Mouse (Mus musculus) lung, embryonic 16.5 days (tissue): ENCODE measurements around the gene Sipa1l2. TPM values are rescaled to one million over a fixed set of nuclear protein-coding genes. Genes with fewer than 3 reads are reported as not detected.

Experiments
- ATAC-seq: fragments of 200-750 bp; cut with Nextera tagmentation; 2 replicates; pipeline ENCODE4 v1.8.0; 2017; ENCODE audit warnings: low read depth, mild to moderate bottlenecking, moderate library complexity
- H3K27ac ChIP-seq: fragments of 300-500 bp; sonication (generic); 2 replicates; pipeline ENCODE4 v1.5.1; 2014; ENCODE audit warnings: mild to moderate bottlenecking, control low read depth, low read length
- H3K27me3 ChIP-seq: fragments of 300-500 bp; sonication (generic); 2 replicates; pipeline ENCODE4 v1.6.1; 2014; ENCODE audit warnings: low read depth, low read length, mixed read lengths; ENCODE audit not compliant: control insufficient read depth, insufficient read depth
- H3K36me3 ChIP-seq: fragments of 300-500 bp; sonication (generic); 2 replicates; pipeline ENCODE4 v1.6.1; 2014; ENCODE audit warnings: low read length; ENCODE audit not compliant: control insufficient read depth, insufficient read depth
- H3K4me1 ChIP-seq: fragments of 300-500 bp; sonication (generic); replicated peaks from 2 replicates; pipeline ENCODE4 v1.6.1; 2014; ENCODE audit warnings: low read length, mixed read lengths; ENCODE audit not compliant: control insufficient read depth, insufficient read depth
- H3K4me2 ChIP-seq: fragments of 300-500 bp; sonication (generic); 2 replicates; pipeline ENCODE4 v1.6.1; 2014; ENCODE audit warnings: low read depth, low read length, control low read depth
- H3K4me3 ChIP-seq: fragments of 300-500 bp; sonication (generic); 2 replicates; pipeline ENCODE4 v1.5.1; 2014; ENCODE audit warnings: mild to moderate bottlenecking, low read length, control low read depth
- H3K9ac ChIP-seq: fragments of 300-500 bp; sonication (generic); 2 replicates; pipeline ENCODE4 v1.6.1; 2014; ENCODE audit warnings: low read length, control low read depth
- H3K9me3 ChIP-seq: fragments of 300-500 bp; sonication (generic); 2 replicates; pipeline ENCODE4 v1.6.1; 2016; ENCODE audit warnings: low read length; ENCODE audit not compliant: control insufficient read depth
- WGBS: fragments of 180-500 bp; shearing (Covaris S2); extraction: QIAGEN DNeasy Blood & Tissue Kit; methylation state at CpG from one replicate; pipeline ENCODE4 v1.1.7; 2014; 5-methylcytosine and 5-hydroxymethylcytosine counted together
- polyA plus RNA-seq: library from polyadenylated mRNA; unstranded; fragments of >200 nt; fragmentation: Nextera tagmentation; extraction: Ambion mirVana; gene quantifications from 2 replicates; pipeline ENCODE4 v1.2.1, GENCODE M21; 2015

Sipa1l2 gene
- polyA plus RNA-seq, 1 experiment from 2014 or later, result 13.3 TPM

DNA sequence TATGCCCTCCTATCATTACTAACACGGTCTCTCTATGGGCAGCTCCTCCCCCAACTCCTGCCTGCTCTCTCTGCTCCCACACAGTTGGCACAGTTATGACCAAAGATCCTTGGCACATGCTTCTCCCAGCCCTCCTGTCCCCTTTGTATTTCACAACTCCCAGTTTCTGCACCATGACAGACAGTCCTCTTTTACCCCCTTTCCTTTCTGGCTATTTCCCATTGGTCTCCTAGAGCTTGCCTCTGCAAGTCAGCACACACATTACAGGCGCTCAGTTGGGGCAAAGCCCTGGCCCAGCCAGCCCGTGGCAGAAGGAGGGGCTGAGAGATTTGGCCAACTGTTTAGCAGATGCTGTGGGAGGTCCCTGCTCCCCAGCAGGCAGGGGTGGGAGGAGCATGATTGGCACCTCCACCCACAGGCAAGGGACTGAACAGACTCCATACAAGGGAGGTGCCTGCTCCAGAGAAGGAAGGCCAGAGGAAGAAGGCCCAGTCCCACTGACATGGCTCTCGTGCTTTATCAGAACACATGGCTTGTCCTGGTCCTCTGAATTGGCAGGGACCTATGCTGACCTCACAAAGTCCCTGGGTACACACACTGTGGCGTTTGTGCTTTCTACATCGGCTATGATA lies 184.0 kb downstream of the Sipa1l2 start:
- Histone ChIP-seq H3K9ac (no peak overlapping the region; the same call in 1 of the 2 replicates), H3K4me1 (peaks cover 31% of the 10 kb centered on the region), H3K9me3 (no peaks in the 10 kb centered on the region), H3K4me2 (no peak overlapping the region), H3K36me3 (no peaks in the 10 kb centered on the region), H3K27ac (no peak overlapping the region), H3K4me3 (no peak overlapping the region), H3K27me3 (no peaks in the 10 kb centered on the region; the same call in 1 of the 2 replicates)
- WGBS, result 25% methylated on average over 6 of the region's 6 CpGs
- peak; percentile 67 for ATAC-seq

DNA sequence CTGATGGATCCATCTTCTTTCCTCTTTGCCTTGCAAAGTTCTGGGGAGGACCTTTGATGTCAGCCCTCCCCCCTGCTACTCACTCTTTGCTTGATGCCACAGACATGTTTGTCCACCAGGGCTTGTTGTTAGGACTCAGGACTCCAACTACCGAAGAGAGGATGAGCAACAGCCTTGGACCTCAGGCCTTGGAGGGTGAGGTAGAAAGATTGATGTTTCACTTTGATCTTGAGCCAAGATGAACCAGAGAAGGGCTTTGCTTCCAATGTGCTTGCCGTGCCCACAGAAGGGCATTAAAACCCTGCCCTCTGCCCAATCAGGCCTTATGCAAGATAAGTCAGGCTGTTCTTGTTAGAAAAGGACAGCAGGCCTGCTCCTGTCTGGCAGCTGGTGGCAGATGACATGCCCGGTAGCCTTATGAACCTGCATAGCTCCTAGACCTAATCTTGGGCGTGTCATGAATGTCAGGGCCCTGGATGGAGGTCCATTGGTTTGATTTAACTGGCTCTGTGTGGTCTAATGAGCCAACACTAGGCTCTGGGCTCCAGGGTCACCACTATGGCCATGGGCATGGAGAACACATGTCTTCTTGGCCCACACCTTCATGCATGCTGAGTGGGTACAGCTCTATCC lies 184.9 kb downstream of the Sipa1l2 start:
- no peak for ATAC-seq
- no peaks in the 10 kb centered on the region for H3K36me3 ChIP-seq
- no peak overlapping the region for H3K9ac ChIP-seq
- no peaks in the 10 kb centered on the region; the same call in 1 of the 2 replicates for H3K27me3 ChIP-seq
- peaks cover 22% of the 10 kb centered on the region for H3K4me1 ChIP-seq
- WGBS, result 83% methylated on average over 4 of the region's 4 CpGs
- no peak overlapping the region for H3K4me2 ChIP-seq
- no peaks in the 10 kb centered on the region for H3K9me3 ChIP-seq
- no peak overlapping the region for H3K27ac ChIP-seq
- no peak overlapping the region for H3K4me3 ChIP-seq

DNA sequence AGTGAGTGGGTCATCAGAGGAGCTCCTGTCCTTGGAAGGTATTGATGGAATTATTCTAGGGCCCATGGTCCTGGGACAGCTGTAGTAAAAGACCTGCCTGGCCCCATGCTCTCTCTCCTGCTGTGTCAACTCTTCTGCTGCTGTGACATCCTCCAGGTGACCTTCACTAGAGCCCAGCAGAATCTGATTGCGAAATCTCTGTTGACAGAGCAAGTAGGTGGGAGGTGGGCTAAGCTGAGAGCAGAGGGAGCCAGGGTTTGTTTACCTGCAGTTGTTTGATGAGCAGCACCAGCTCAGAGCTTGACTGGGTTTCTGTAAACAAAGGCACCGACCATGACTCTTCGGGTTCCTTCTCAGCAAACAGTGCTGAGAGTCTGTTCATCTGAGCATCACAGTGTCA lies 187.9 kb downstream of the Sipa1l2 start:
- 21% methylated on average over 3 of the region's 3 CpGs for WGBS

DNA sequence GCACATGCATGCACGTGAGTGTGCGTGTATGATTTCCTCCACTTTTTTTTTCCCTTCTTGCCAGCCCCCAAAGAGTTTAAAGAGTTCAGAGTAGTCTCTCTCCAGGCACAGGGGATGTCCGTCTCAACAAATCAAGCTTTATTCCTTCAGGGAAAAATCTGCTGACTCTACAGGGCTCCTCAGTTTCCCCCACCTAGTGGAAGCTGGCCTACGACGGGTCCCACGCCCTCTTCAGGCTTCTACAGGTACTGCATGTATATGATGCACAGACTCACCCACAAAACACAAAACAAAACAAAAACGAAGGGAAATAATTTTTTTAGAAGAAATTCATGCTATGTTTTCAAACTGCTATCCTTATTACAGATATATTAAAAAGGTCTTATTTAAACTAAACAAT lies 189.7 kb downstream of the Sipa1l2 start:
- 50% methylated on average over 7 of the region's 7 CpGs for WGBS
- no peaks in the 10 kb centered on the region for H3K27me3 ChIP-seq
- ATAC-seq, result no peak

More for the DNA sequence above, 187.9 kb downstream of the Sipa1l2 start:
- ATAC-seq, result no peak
- H3K9ac ChIP-seq, result no peak overlapping the region
- peaks cover 10% of the 10 kb centered on the region for H3K4me1 ChIP-seq
- no peak overlapping the region for H3K27ac ChIP-seq
- H3K4me2 ChIP-seq, result no peak overlapping the region
- no peaks in the 10 kb centered on the region for H3K27me3 ChIP-seq
- no peaks in the 10 kb centered on the region for H3K9me3 ChIP-seq
- no peak overlapping the region for H3K4me3 ChIP-seq
- H3K36me3 ChIP-seq, result no peaks in the 10 kb centered on the region

DNA sequence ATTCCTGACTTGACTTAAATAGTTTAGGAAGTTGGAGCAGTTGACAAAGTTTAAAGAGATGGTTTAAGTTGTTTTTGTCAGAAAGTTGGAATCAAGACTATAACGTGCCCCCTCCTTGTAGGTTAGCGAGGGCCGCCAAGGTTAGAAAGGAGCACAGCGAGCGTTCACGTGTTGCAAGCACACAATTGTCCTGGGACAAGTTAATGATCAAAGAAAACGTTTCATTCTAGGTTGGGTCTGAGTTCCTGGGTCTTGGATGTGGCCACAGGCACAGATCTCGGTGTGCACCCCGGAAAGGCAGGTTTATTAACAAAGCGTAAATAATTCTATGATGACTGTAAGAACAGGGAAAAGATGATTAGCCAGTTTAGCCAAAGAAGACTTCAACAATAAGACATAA lies 190.5 kb downstream of the Sipa1l2 start:
- H3K4me1 ChIP-seq, result no peaks in the 10 kb centered on the region
- no peak overlapping the region for H3K9ac ChIP-seq
- H3K27ac ChIP-seq, result no peak overlapping the region
- 65% methylated on average over 10 of the region's 10 CpGs for WGBS
- H3K4me3 ChIP-seq, result no peak overlapping the region
- no peaks in the 10 kb centered on the region for H3K36me3 ChIP-seq
- H3K9me3 ChIP-seq, result no peaks in the 10 kb centered on the region
- ATAC-seq, result no peak
- no peaks in the 10 kb centered on the region for H3K27me3 ChIP-seq
- H3K4me2 ChIP-seq, result no peak overlapping the region

More for the DNA sequence above, 189.7 kb downstream of the Sipa1l2 start:
- H3K9ac ChIP-seq, result no peak overlapping the region
- H3K4me3 ChIP-seq, result no peak overlapping the region
- H3K4me1 ChIP-seq, result no peaks in the 10 kb centered on the region
- H3K9me3 ChIP-seq, result no peaks in the 10 kb centered on the region
- no peak overlapping the region for H3K27ac ChIP-seq
- no peak overlapping the region for H3K4me2 ChIP-seq
- no peaks in the 10 kb centered on the region for H3K36me3 ChIP-seq

DNA sequence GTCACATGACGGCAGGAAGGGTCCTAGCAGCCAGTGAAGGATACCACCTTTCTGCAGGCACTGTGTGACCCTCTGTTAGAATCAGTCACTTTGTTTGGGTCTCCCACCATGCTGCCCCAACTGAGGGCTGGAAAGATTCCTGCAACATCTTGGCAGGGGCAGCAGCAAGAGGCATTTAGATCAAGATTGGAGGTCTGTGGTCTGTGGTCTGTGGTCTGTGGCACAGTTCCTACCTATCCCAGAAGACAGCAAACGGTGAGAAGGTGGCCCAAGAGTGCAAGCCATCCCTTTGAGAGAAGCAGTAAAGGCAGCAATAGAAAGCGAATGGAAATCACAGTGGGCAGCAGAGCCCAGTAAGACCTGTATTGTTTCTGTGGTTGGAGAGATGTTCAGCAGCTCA lies 191.9 kb downstream of the Sipa1l2 start:
- WGBS, result 73% methylated on average over 3 of the region's 3 CpGs
- H3K4me2 ChIP-seq, result no peak overlapping the region
- H3K27ac ChIP-seq, result no peak overlapping the region
- no peaks in the 10 kb centered on the region for H3K27me3 ChIP-seq
- H3K4me1 ChIP-seq, result no peaks in the 10 kb centered on the region
- H3K9ac ChIP-seq, result no peak overlapping the region
- H3K9me3 ChIP-seq, result no peaks in the 10 kb centered on the region
- H3K4me3 ChIP-seq, result no peak overlapping the region
- ATAC-seq, result no peak
- no peaks in the 10 kb centered on the region for H3K36me3 ChIP-seq

DNA sequence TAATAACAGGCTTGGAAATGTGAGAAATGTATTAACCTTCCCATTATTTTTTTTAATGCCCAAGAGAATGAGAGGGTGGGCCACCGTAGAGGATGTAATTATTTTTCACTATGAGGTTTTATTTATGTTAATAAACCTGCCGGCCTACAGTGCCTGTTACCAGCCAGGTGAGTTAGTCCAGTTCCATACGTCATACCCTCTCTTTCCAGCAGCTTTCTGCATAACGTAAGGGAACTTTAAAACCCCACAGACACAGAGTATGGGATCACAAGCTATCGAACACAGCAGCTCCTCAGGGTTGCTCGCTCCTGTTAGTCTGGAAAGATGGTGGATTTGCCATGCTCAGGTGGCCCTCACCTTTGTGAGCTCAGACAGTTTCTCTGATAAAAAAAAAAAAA lies 193.2 kb downstream of the Sipa1l2 start:
- Histone ChIP-seq H3K27me3 (no peaks in the 10 kb centered on the region), H3K27ac (no peak overlapping the region), H3K9ac (no peak overlapping the region), H3K4me2 (no peak overlapping the region), H3K4me3 (no peak overlapping the region), H3K4me1 (no peaks in the 10 kb centered on the region), H3K36me3 (no peaks in the 10 kb centered on the region), H3K9me3 (no peaks in the 10 kb centered on the region)
- no peak for ATAC-seq
- WGBS, result 73% methylated on average over 6 of the region's 6 CpGs

DNA sequence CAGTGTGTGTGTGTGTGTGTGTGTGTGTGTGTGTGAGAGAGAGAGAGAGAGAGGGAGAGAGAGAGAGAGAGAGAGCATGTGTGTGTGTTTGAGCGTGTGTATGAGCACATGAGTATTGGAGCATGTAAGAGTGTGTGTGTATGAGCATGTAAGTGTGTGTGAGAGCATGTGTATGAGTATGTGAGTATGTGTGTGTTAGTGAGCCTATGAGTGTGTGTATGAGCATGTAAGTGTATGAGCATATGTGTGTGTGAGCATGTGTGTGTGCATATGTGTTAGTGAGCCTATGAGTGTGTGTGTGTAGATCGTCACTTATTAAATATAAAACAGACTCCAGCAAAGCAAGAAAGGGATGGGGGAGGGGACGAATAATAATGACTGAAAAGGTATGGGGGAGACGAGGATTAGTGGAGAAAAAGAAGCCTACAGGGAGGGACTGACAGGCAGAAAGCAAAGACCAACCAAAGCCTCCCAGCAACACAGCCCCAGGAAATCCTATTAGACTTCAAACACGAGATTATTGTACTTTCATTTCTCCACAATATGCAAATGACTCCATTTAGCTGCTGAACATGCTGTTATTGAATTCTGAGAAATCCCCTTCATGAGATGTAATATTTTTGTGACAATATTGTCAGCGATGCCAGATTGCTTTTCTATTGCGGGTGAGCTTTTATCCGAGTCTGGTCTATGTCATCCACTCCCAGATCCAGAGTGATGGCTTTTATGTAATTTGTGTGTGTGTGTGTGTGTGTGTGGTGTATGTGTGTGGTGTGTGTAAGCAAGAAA lies 193.8 kb downstream of the Sipa1l2 start:
- H3K27me3 ChIP-seq, result no peaks in the 10 kb centered on the region
- no peak overlapping the region for H3K4me2 ChIP-seq
- WGBS, result 70% methylated on average over 8 of the region's 8 CpGs
- no peak overlapping the region for H3K4me3 ChIP-seq
- no peak overlapping the region for H3K9ac ChIP-seq
- ATAC-seq, result no peak
- H3K9me3 ChIP-seq, result no peaks in the 10 kb centered on the region
- no peaks in the 10 kb centered on the region for H3K36me3 ChIP-seq
- no peaks in the 10 kb centered on the region for H3K4me1 ChIP-seq
- H3K27ac ChIP-seq, result no peak overlapping the region

DNA sequence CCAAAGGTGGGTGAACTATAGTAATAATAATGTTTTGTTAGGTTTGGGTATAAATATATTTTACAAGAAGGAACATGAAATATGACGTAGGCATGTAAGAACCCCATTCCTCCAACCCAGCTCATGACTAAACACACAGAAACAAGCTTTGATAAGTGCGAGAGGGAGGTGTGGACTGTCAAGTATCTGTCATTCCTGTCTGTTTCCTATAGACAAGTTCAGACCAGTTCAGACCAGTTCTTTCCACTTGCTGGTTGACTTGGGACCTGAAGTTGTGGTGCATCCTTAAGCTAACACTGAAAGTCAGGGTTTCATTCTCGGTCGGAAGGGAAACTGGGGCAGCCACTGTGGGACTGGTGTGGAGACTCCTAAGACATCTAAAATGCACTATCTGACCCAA lies 197.0 kb downstream of the Sipa1l2 start:
- Histone ChIP-seq H3K9me3 (no peaks in the 10 kb centered on the region), H3K27me3 (no peaks in the 10 kb centered on the region), H3K4me1 (peaks cover 18% of the 10 kb centered on the region), H3K27ac (no peak overlapping the region), H3K36me3 (no peaks in the 10 kb centered on the region), H3K9ac (no peak overlapping the region), H3K4me2 (no peak overlapping the region), H3K4me3 (no peak overlapping the region)
- WGBS, result 84% methylated on average over 4 of the region's 4 CpGs
- ATAC-seq, result no peak
